Mouse (Mus musculus) G1E-ER4 (cell line): ENCODE measurements around the gene Stap2. TPM values are rescaled to one million over a fixed set of nuclear protein-coding genes. Genes with fewer than 3 reads are reported as not detected.

ENCODE experiments used
- GATA1 ChIP-seq: IDR thresholded peaks from one replicate; pipeline ENCODE4 v1.8.0; 2012; ENCODE audit warnings: low read length, inconsistent platforms
- polyA plus RNA-seq: library from polyadenylated mRNA; stranded (reverse); fragments of >175 nt; gene quantifications from 2 replicates; pipeline ENCODE4 v1.2.3, GENCODE M21; 2012

Gene Stap2
- polyA plus RNA-seq, 1 experiment = 0.06 TPM

- TF ChIP-seq GATA1 = no peak
These were observed 25.5 kb upstream of the Stap2 start for GRCm38 (mm10) chr17:56030919-56031318.

- TF ChIP-seq GATA1 = no peak
These were observed 25.0 kb upstream of the Stap2 start for GRCm38 (mm10) chr17:56030238-56030870.

DNA sequence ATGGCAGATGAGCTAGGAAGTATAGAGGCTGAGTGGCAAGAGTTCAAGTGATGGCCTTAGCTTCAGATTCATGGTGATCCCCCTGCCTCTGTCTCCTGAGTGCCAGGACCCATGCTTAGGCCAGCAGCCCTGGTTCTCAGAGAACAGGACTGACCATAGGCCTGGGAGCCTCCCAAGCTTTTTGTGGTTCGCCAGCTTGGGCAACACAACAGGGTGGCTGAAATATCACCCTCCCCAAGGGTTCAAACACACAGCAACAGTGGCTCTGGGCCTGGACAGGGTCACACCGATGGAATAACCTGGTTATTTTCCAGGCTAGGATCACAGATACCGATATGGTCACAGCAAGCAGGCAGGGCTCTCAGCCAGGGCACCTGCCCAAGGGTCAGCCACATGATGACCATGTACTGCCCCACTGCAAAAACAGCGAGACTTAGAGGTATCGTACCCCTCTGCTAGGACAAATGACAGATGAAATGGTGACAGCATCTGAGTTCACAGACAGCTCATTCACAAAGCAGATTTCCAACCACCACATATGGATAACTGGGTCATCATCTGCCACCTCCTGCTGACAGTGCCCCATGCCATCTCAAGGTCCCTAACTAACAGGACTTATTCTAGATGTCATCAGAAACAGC is 22.5 kb upstream of the Stap2 start:
- no peak for TF ChIP-seq GATA1

- TF ChIP-seq GATA1 = no peak
These were observed 21.5 kb upstream of the Stap2 start for GRCm38 (mm10) chr17:56026881-56027280.

- no peak for TF ChIP-seq GATA1
These were observed 20.9 kb upstream of the Stap2 start for GRCm38 (mm10) chr17:56026303-56026702.

GRCm38 (mm10) chr17:56024931-56025330 is 19.5 kb upstream of the Stap2 start:
- TF ChIP-seq GATA1 = no peak

DNA sequence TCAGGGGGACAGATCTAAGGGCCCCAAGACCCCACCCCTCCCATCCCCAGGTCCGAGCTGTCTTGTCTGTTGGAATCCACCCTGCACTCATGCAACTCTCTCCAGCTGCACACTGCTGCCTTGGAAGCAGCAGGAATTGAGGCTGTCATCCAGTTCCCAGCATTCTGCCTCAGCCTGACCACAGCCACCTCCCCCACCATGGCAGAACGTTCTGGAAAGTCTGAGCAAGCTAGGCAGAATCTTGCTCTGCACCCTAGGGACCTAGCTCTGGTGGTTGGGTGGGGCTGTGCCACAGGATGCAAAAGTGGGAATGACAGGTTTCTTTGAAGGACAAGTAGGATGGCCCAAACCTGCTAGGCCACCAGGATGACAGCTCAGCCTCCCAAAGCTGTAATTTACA is 19.1 kb upstream of the Stap2 start:
- no peak for TF ChIP-seq GATA1

- TF ChIP-seq GATA1 = no peak
These were observed 18.0 kb upstream of the Stap2 start for GRCm38 (mm10) chr17:56023386-56023785.

- no peak for TF ChIP-seq GATA1
These were observed 17.6 kb upstream of the Stap2 start for GRCm38 (mm10) chr17:56022989-56023290.

GRCm38 (mm10) chr17:56022131-56022988 is 17.0 kb upstream of the Stap2 start:
- TF ChIP-seq GATA1 = no peak

GRCm38 (mm10) chr17:56021161-56021910 is 16.0 kb upstream of the Stap2 start:
- TF ChIP-seq GATA1 = no peak

DNA sequence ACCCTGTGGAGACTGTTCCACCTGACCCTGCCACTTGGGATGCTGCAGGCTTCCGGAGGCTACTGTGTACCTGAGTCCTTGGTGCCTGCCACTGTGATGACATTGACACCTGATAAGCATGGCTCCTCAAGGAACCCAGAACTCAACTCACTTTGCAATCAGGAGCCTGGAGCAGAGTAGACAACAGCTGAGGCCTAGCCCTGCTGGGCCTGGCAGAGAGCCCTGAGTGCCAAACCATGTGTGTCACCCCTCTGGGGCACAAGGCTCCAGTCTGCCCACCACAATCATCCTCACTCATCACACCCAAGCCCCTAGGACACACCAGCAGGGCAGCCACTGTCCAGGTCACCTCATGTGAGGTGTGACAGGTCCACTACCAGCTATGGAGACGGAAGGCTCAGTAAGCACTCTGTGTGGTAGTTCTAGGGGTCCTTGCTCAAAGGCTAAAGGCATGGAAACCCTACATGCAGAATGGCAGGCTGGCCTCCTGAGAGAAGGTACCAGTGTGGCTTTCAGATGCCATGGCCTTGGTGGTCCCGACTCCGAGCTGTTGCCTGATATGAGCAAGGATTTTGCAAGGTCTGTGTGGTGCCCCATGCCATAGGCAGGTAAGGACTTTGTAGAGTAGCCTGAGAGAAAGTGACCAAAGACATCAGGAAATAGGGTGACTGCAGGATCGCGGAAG is 15.2 kb upstream of the Stap2 start:
- TF ChIP-seq GATA1 = no peak

DNA sequence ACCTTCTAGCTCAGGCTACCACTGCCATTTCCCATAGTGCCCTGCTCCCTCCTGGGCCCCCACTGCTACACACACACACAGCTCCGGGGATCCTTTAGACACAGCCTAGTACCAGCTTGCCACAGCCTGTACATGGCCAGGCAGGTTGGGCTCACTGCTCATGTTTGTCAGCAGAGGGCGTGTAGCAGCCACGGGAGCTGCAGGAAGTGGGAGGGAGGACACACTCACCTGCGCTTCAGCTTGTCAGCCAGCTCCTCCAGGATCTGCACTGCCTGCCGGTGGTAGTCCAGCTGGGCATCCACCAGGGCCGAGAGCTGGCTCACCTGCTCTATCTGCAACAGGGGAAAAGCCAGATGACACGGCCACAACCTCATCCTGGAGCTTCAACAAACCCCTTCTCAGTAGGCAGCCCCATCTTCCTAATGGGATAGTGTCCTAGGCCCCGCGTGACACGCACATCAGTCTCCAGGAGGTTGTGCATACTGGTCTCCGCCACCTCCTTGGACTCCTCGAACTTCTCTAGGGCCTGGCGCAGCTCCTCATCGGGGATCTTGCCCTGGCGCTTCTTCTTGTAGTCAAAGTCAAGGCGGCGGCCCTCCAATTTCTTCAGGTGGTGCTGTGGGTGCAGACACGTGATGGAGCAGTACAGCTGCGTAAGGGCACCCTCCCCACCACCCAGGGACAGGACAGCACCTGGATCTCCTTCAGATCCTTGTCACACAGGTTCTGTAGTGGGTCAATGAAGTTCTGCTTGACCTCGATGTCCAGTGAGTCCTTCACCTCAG is 13.2 kb upstream of the Stap2 start:
- no peak for TF ChIP-seq GATA1

- TF ChIP-seq GATA1 = no peak
These were observed 12.5 kb upstream of the Stap2 start for GRCm38 (mm10) chr17:56017848-56018247.
